Mouse (Mus musculus): Measurements from ENCODE around the gene Zfand3. TPM values are rescaled to one million over a fixed set of nuclear protein-coding genes. Genes with fewer than 3 reads are reported as not detected.
A peak's percentile ranks its signal among the peaks of the same experiment; 100 is the strongest.

Zfand3 gene
- 68.1 and 80.5 TPM in 2 replicates for polyA plus RNA-seq (2016; fragmentation: Nextera tagmentation; extraction: Ambion mirVana)

GRCm38 (mm10) chr17:30004203-30005102 is at the start of gene Zfand3:
TSS of gene Zfand3 (plus strand) at chr17:30004733.
- peak; percentile 96 for DNase-seq (ENCODE audit: low spot score)
- Histone ChIP-seq H3K27me3 (ENCODE audit: low read depth, poor library complexity, severe bottlenecking) (peaks cover 29% of the 10 kb centered on the region), H3K4me3 (peak within 1 kb of the TSS; percentile 99), H3K9me3 (replicated peaks) (no peaks in the 10 kb centered on the region), H3K27ac (replicated peaks) (peak within 1 kb of the TSS; percentile 100), H3K4me1 (peaks cover 51% of the 10 kb centered on the region), H3K36me3 (peaks cover 17% of the 10 kb centered on the region; the same call in 1 of the 2 replicates)
- WGBS: under 1% methylated on average over 84 of the region's 93 CpGs

GRCm38 (mm10) chr17:29955880-29956279 is 48.7 kb upstream of the Zfand3 start:
- H3K4me3 ChIP-seq: no peak overlapping the region
- H3K27me3 ChIP-seq (ENCODE audit: low read depth, poor library complexity, severe bottlenecking): no peaks in the 10 kb centered on the region
- peaks cover 9% of the 10 kb centered on the region for H3K4me1 ChIP-seq
- 71% methylated on average over 8 of the region's 8 CpGs for WGBS
- no peak for DNase-seq (ENCODE audit: low spot score)
- no peaks in the 10 kb centered on the region for H3K36me3 ChIP-seq
- no peak overlapping the region for H3K27ac ChIP-seq (replicated peaks)
- H3K9me3 ChIP-seq (replicated peaks): peaks cover 15% of the 10 kb centered on the region; the same call in 1 of the 2 replicates

GRCm38 (mm10) chr17:29963730-29964259 is 40.7 kb upstream of the Zfand3 start:
- Histone ChIP-seq H3K27ac (replicated peaks) (peak overlapping the region; percentile 67), H3K4me1 (peaks cover 36% of the 10 kb centered on the region), H3K4me3 (peak overlapping the region; percentile 34), H3K36me3 (no peaks in the 10 kb centered on the region), H3K9me3 (replicated peaks) (peaks cover 11% of the 10 kb centered on the region; the same call in 1 of the 2 replicates), H3K27me3 (ENCODE audit: low read depth, poor library complexity, severe bottlenecking) (peaks cover 46% of the 10 kb centered on the region)
- peak; percentile 34 for DNase-seq (ENCODE audit: low spot score)
- WGBS: 2% methylated on average over 11 of the region's 11 CpGs

GRCm38 (mm10) chr17:29965506-29965905 is 39.0 kb upstream of the Zfand3 start:
- Histone ChIP-seq H3K4me3 (no peak overlapping the region), H3K4me1 (peaks cover 36% of the 10 kb centered on the region), H3K36me3 (no peaks in the 10 kb centered on the region), H3K27ac (replicated peaks) (no peak overlapping the region), H3K9me3 (replicated peaks) (no peaks in the 10 kb centered on the region), H3K27me3 (ENCODE audit: low read depth, poor library complexity, severe bottlenecking) (peaks cover 53% of the 10 kb centered on the region)
- DNase-seq (ENCODE audit: low spot score): peak; percentile 16
- WGBS: 12% methylated on average over 5 of the region's 5 CpGs

- WGBS: 82% methylated on average over 7 of the region's 7 CpGs
- H3K36me3 ChIP-seq: no peaks in the 10 kb centered on the region
- DNase-seq (ENCODE audit: low spot score): no peak
- no peak within 1 kb of the TSS for H3K27ac ChIP-seq (replicated peaks)
- H3K4me3 ChIP-seq: no peak within 1 kb of the TSS
- H3K9me3 ChIP-seq (replicated peaks): no peaks in the 10 kb centered on the region
- H3K27me3 ChIP-seq (ENCODE audit: low read depth, poor library complexity, severe bottlenecking): peaks cover 54% of the 10 kb centered on the region
- peaks cover 24% of the 10 kb centered on the region for H3K4me1 ChIP-seq
Observed at GRCm38 (mm10) chr17:29970037-29970555, 34.4 kb upstream of the Zfand3 start, which contains the start of gene Mdga1. TSS of gene Mdga1 (minus strand) at chr17:29970087.

- peak overlapping the region; percentile 9; the same call in 1 of the 2 replicates for H3K4me3 ChIP-seq
- H3K27ac ChIP-seq (replicated peaks): 0 out of 2 replicates have a peak overlapping the region, but pooled peaks have one; percentile 20
- WGBS: 33% methylated on average over 15 of the region's 15 CpGs
- peaks cover 22% of the 10 kb centered on the region for H3K4me1 ChIP-seq
- H3K9me3 ChIP-seq (replicated peaks): no peaks in the 10 kb centered on the region
- H3K36me3 ChIP-seq: no peaks in the 10 kb centered on the region
- H3K27me3 ChIP-seq (ENCODE audit: low read depth, poor library complexity, severe bottlenecking): peaks cover 41% of the 10 kb centered on the region
- no peak for DNase-seq (ENCODE audit: low spot score)
Observed at GRCm38 (mm10) chr17:29971761-29972432, 32.6 kb upstream of the Zfand3 start.

- H3K9me3 ChIP-seq (replicated peaks): no peaks in the 10 kb centered on the region
- no peak overlapping the region for H3K27ac ChIP-seq (replicated peaks)
- H3K27me3 ChIP-seq (ENCODE audit: low read depth, poor library complexity, severe bottlenecking): peaks cover 39% of the 10 kb centered on the region
- DNase-seq (ENCODE audit: low spot score): no peak
- peaks cover 23% of the 10 kb centered on the region for H3K4me1 ChIP-seq
- no peaks in the 10 kb centered on the region for H3K36me3 ChIP-seq
- 95% methylated on average over 7 of the region's 7 CpGs for WGBS
- H3K4me3 ChIP-seq: no peak overlapping the region
Observed at GRCm38 (mm10) chr17:29973226-29973625, 31.3 kb upstream of the Zfand3 start.

GRCm38 (mm10) chr17:29975731-29976130 is 28.8 kb upstream of the Zfand3 start:
- Histone ChIP-seq H3K27ac (replicated peaks) (peak overlapping the region; percentile 55; the same call in 1 of the 2 replicates), H3K9me3 (replicated peaks) (no peaks in the 10 kb centered on the region), H3K27me3 (ENCODE audit: low read depth, poor library complexity, severe bottlenecking) (peaks cover 30% of the 10 kb centered on the region), H3K4me3 (no peak overlapping the region), H3K4me1 (peaks cover 23% of the 10 kb centered on the region), H3K36me3 (no peaks in the 10 kb centered on the region)
- peak; percentile 88 for DNase-seq (ENCODE audit: low spot score)
- WGBS: 10% methylated on average over 8 of the region's 8 CpGs

- peaks cover 12% of the 10 kb centered on the region; the same call in 1 of the 2 replicates for H3K27me3 ChIP-seq (ENCODE audit: low read depth, poor library complexity, severe bottlenecking)
- H3K4me1 ChIP-seq: peaks cover 13% of the 10 kb centered on the region
- H3K4me3 ChIP-seq: no peak overlapping the region
- WGBS: 75% methylated on average over 4 of the region's 4 CpGs
- H3K27ac ChIP-seq (replicated peaks): no peak overlapping the region
- no peak for DNase-seq (ENCODE audit: low spot score)
- no peaks in the 10 kb centered on the region for H3K36me3 ChIP-seq
- H3K9me3 ChIP-seq (replicated peaks): no peaks in the 10 kb centered on the region
Observed at GRCm38 (mm10) chr17:29979020-29979419, 25.5 kb upstream of the Zfand3 start.

- WGBS: 84% methylated on average over 7 of the region's 7 CpGs
Observed at GRCm38 (mm10) chr17:29979841-29980240, 24.7 kb upstream of the Zfand3 start.

GRCm38 (mm10) chr17:29981568-29981967 is 23.0 kb upstream of the Zfand3 start:
- 64% methylated on average over 8 of the region's 8 CpGs for WGBS
- Histone ChIP-seq H3K4me3 (peak overlapping the region; percentile 17; the same call in 1 of the 2 replicates), H3K36me3 (no peaks in the 10 kb centered on the region), H3K4me1 (peaks cover 15% of the 10 kb centered on the region), H3K9me3 (replicated peaks) (no peaks in the 10 kb centered on the region), H3K27ac (replicated peaks) (0 out of 2 replicates have a peak overlapping the region, but pooled peaks have one; percentile 43), H3K27me3 (ENCODE audit: low read depth, poor library complexity, severe bottlenecking) (peaks cover 4% of the 10 kb centered on the region; the same call in 1 of the 2 replicates)
- peak; percentile 30 for DNase-seq (ENCODE audit: low spot score)

More at GRCm38 (mm10) chr17:29979841-29980240, 24.7 kb upstream of the Zfand3 start:
- Histone ChIP-seq H3K27me3 (ENCODE audit: low read depth, poor library complexity, severe bottlenecking) (peaks cover 12% of the 10 kb centered on the region; the same call in 1 of the 2 replicates), H3K36me3 (no peaks in the 10 kb centered on the region), H3K27ac (replicated peaks) (no peak overlapping the region), H3K4me3 (no peak overlapping the region), H3K4me1 (peaks cover 13% of the 10 kb centered on the region), H3K9me3 (replicated peaks) (no peaks in the 10 kb centered on the region)
- DNase-seq (ENCODE audit: low spot score): no peak

GRCm38 (mm10) chr17:29983190-29983589 is 21.3 kb upstream of the Zfand3 start:
- no peak for DNase-seq (ENCODE audit: low spot score)
- Histone ChIP-seq H3K4me1 (peaks cover 10% of the 10 kb centered on the region), H3K27ac (replicated peaks) (no peak overlapping the region), H3K4me3 (no peak overlapping the region), H3K9me3 (replicated peaks) (no peaks in the 10 kb centered on the region), H3K27me3 (ENCODE audit: low read depth, poor library complexity, severe bottlenecking) (peaks cover 4% of the 10 kb centered on the region; the same call in 1 of the 2 replicates), H3K36me3 (no peaks in the 10 kb centered on the region)
- WGBS: 81% methylated on average over 5 of the region's 5 CpGs

Data from midbrain, embryonic 10.5 days (tissue).